In genomic region chr3:104032747-104033146, GRCm38 (mm10) we compare ENCODE assay signal across 20 mouse cellular contexts.
"Had no signal": no experiment of that assay in that cellular context is flagged by ENCODE, and none has a peak within 500 bp of the region (broad histone marks: within the 10 kb centered on the region; RNA-seq: fewer than 3 reads in every experiment).

No protein-coding gene starts in this region.

- H3K9me3 ChIP-seq: kidney, embryonic 15.5 days; limb, embryonic 12.5 days; limb, embryonic 15.5 days; neural tube, embryonic 13.5 days; stomach, embryonic 15.5 days had no signal

- DNase-seq: kidney, adult 8-10 months; kidney, postnatal 10 days; kidney, postnatal 36 days; left cerebral cortex, postnatal 4 days; liver, postnatal 0 days; lung, embryonic 14.5 days; retina, postnatal 1 day; right cerebral cortex, postnatal 25 days; spleen, adult 18-20 months; thymus, postnatal 25 days had no signal

- H3K4me3 ChIP-seq: kidney, embryonic 15.5 days; limb, embryonic 12.5 days; limb, embryonic 15.5 days; myocyte; neural tube, embryonic 13.5 days; stomach, embryonic 15.5 days had no signal

- H3K27ac ChIP-seq: kidney, embryonic 15.5 days; limb, embryonic 12.5 days; limb, embryonic 15.5 days; liver, embryonic 14.5 days; macrophage; neural tube, embryonic 13.5 days; stomach, embryonic 15.5 days had no signal

- H3K4me1 ChIP-seq: kidney, embryonic 15.5 days; limb, embryonic 12.5 days; limb, embryonic 15.5 days; neural tube, embryonic 13.5 days; stomach, embryonic 15.5 days had no signal

- H3K27me3 ChIP-seq: kidney, embryonic 15.5 days; limb, embryonic 12.5 days; limb, embryonic 15.5 days; neural tube, embryonic 13.5 days; stomach, embryonic 15.5 days had no signal

- H3K36me3 ChIP-seq: limb, embryonic 12.5 days; limb, embryonic 15.5 days; neural tube, embryonic 13.5 days; stomach, embryonic 15.5 days had no signal

- H3K4me2 ChIP-seq: kidney, embryonic 15.5 days; limb, embryonic 12.5 days; limb, embryonic 15.5 days; liver, embryonic 11.5 days; lung, embryonic 14.5 days; neural tube, embryonic 13.5 days; stomach, embryonic 15.5 days had no signal

- H3K9ac ChIP-seq: kidney, embryonic 15.5 days; limb, embryonic 12.5 days; limb, embryonic 15.5 days; liver, embryonic 14.5 days; liver, postnatal 0 days; lung, embryonic 14.5 days; neural tube, embryonic 13.5 days; stomach, embryonic 15.5 days had no signal

- ATAC-seq: liver, postnatal 0 days; lung, postnatal 0 days had no signal
